Mouse (Mus musculus): ENCODE results near the gene Ctc1. TPM values are rescaled to one million over a fixed set of nuclear protein-coding genes. Genes with fewer than 3 reads are reported as not detected.

Gene Ctc1
- total and polyA plus RNA-seq, 3 experiments: 10.7 to 21.5 (median 15.7) TPM

- intact Hi-C loops (cut with DNase I): no loop called here
- H3K4me3 ChIP-seq: peak overlapping the region; percentile 97
- no peaks in the 10 kb centered on the region for H3K27me3 ChIP-seq (ENCODE audit: control insufficient read depth, insufficient read depth, low read length)
- H3K9ac ChIP-seq (ENCODE audit: low read depth, low read length): peak overlapping the region; percentile 65
- no peak for DNase-seq
- WGBS: under 1% methylated on average over 19 of the region's 19 CpGs
- no peaks in the 10 kb centered on the region for H3K36me3 ChIP-seq (ENCODE audit: control insufficient read depth, insufficient read depth, low read length)
- peak overlapping the region; percentile 99 for H3K27ac ChIP-seq
- no peak for TF ChIP-seq EP300 (IDR thresholded peaks at IDR 0.05; ENCODE audit: insufficient read depth, low read depth, low read length)
- TF ChIP-seq CTCF (IDR thresholded peaks at IDR 0.05): no peak
- TF ChIP-seq POLR2A (IDR thresholded peaks at IDR 0.05; ENCODE audit: insufficient read depth, low read depth, low read length): no peak
- peaks cover 1% of the 10 kb centered on the region; the same call in 1 of the 2 replicates for H3K4me1 ChIP-seq (ENCODE audit: control insufficient read depth, insufficient read depth, low read length)
- no peaks in the 10 kb centered on the region for H3K79me2 ChIP-seq (replicated peaks; ENCODE audit: control insufficient read depth, insufficient read depth, low read length)
These were observed 43.1 kb downstream of the Ctc1 start for GRCm38 (mm10) chr11:69058729-69059356.

GRCm38 (mm10) chr11:69059357-69059974, 43.8 kb downstream of the Ctc1 start, which contains the start of gene Borcs6:
Gene Borcs6, plus strand, starts transcription at chr11:69059717.
- no peaks in the 10 kb centered on the region for H3K36me3 ChIP-seq (ENCODE audit: control insufficient read depth, insufficient read depth, low read length)
- no peaks in the 10 kb centered on the region for H3K27me3 ChIP-seq (ENCODE audit: control insufficient read depth, insufficient read depth, low read length)
- intact Hi-C loops (cut with DNase I): no loop called here
- peak within 1 kb of the TSS; percentile 99 for H3K27ac ChIP-seq
- TF ChIP-seq EP300 (IDR thresholded peaks at IDR 0.05; ENCODE audit: insufficient read depth, low read depth, low read length) (0 out of 2 replicates have a peak, but pooled peaks have one; percentile 18), CTCF (IDR thresholded peaks at IDR 0.05) (no peak), POLR2A (IDR thresholded peaks at IDR 0.05; ENCODE audit: insufficient read depth, low read depth, low read length) (peak; percentile 90)
- peaks cover 1% of the 10 kb centered on the region; the same call in 1 of the 2 replicates for H3K4me1 ChIP-seq (ENCODE audit: control insufficient read depth, insufficient read depth, low read length)
- H3K9ac ChIP-seq (ENCODE audit: low read depth, low read length): peak within 1 kb of the TSS; percentile 96
- no peaks in the 10 kb centered on the region for H3K79me2 ChIP-seq (replicated peaks; ENCODE audit: control insufficient read depth, insufficient read depth, low read length)
- DNase-seq: peak; percentile 94 to 98
- WGBS: under 1% methylated on average over 64 of the region's 64 CpGs
- H3K4me3 ChIP-seq: peak within 1 kb of the TSS; percentile 97

GRCm38 (mm10) chr11:69059975-69060411, 44.3 kb downstream of the Ctc1 start:
- Histone ChIP-seq H3K27me3 (ENCODE audit: control insufficient read depth, insufficient read depth, low read length) (no peaks in the 10 kb centered on the region), H3K4me1 (ENCODE audit: control insufficient read depth, insufficient read depth, low read length) (peaks cover 1% of the 10 kb centered on the region; the same call in 1 of the 2 replicates), H3K36me3 (ENCODE audit: control insufficient read depth, insufficient read depth, low read length) (no peaks in the 10 kb centered on the region), H3K9ac (ENCODE audit: low read depth, low read length) (peak overlapping the region; percentile 96), H3K79me2 (replicated peaks; ENCODE audit: control insufficient read depth, insufficient read depth, low read length) (no peaks in the 10 kb centered on the region), H3K4me3 (peak overlapping the region; percentile 97), H3K27ac (peak overlapping the region; percentile 99)
- TF ChIP-seq CTCF (IDR thresholded peaks at IDR 0.05) (no peak), POLR2A (IDR thresholded peaks at IDR 0.05; ENCODE audit: insufficient read depth, low read depth, low read length) (no peak), EP300 (IDR thresholded peaks at IDR 0.05; ENCODE audit: insufficient read depth, low read depth, low read length) (no peak)
- intact Hi-C loops (cut with DNase I): loop anchor here (5.0 to 10.0 kb wide), 2 partner anchors 187 to 265 kb away; partner anchors contain the start of genes Cntrob, Kcnab3 and Trappc1
- under 1% methylated on average over 49 of the region's 49 CpGs for WGBS
- DNase-seq: no peak

- peaks cover 1% of the 10 kb centered on the region; the same call in 1 of the 2 replicates for H3K4me1 ChIP-seq (ENCODE audit: control insufficient read depth, insufficient read depth, low read length)
- H3K79me2 ChIP-seq (replicated peaks; ENCODE audit: control insufficient read depth, insufficient read depth, low read length): no peaks in the 10 kb centered on the region
- H3K9ac ChIP-seq (ENCODE audit: low read depth, low read length): peak overlapping the region; percentile 96
- peak overlapping the region; percentile 99 for H3K27ac ChIP-seq
- H3K36me3 ChIP-seq (ENCODE audit: control insufficient read depth, insufficient read depth, low read length): no peaks in the 10 kb centered on the region
- peak overlapping the region; percentile 97 for H3K4me3 ChIP-seq
- H3K27me3 ChIP-seq (ENCODE audit: control insufficient read depth, insufficient read depth, low read length): no peaks in the 10 kb centered on the region
- WGBS: 4% methylated on average over 40 of the region's 40 CpGs
- intact Hi-C loops (cut with DNase I): loop anchor here (5.0 to 10.0 kb wide), 2 partner anchors 187 to 264 kb away; partner anchors contain the start of genes Cntrob, Kcnab3 and Trappc1
- peak; percentile 57 to 62 for DNase-seq
- TF ChIP-seq EP300 (IDR thresholded peaks at IDR 0.05; ENCODE audit: insufficient read depth, low read depth, low read length) (no peak), POLR2A (IDR thresholded peaks at IDR 0.05; ENCODE audit: insufficient read depth, low read depth, low read length) (no peak), CTCF (IDR thresholded peaks at IDR 0.05) (no peak)
These were observed 44.9 kb downstream of the Ctc1 start for GRCm38 (mm10) chr11:69060448-69061254.

GRCm38 (mm10) chr11:69061255-69061912, 45.7 kb downstream of the Ctc1 start:
- Histone ChIP-seq H3K4me1 (ENCODE audit: control insufficient read depth, insufficient read depth, low read length) (peaks cover 6% of the 10 kb centered on the region; the same call in 1 of the 2 replicates), H3K9ac (ENCODE audit: low read depth, low read length) (peak overlapping the region; percentile 96), H3K27me3 (ENCODE audit: control insufficient read depth, insufficient read depth, low read length) (no peaks in the 10 kb centered on the region), H3K79me2 (replicated peaks; ENCODE audit: control insufficient read depth, insufficient read depth, low read length) (no peaks in the 10 kb centered on the region), H3K36me3 (ENCODE audit: control insufficient read depth, insufficient read depth, low read length) (no peaks in the 10 kb centered on the region), H3K4me3 (peak overlapping the region; percentile 97), H3K27ac (no peak overlapping the region; the same call in 1 of the 2 replicates)
- WGBS: 44% methylated on average over 17 of the region's 17 CpGs
- no peak for DNase-seq
- TF ChIP-seq POLR2A (IDR thresholded peaks at IDR 0.05; ENCODE audit: insufficient read depth, low read depth, low read length) (no peak), EP300 (IDR thresholded peaks at IDR 0.05; ENCODE audit: insufficient read depth, low read depth, low read length) (no peak), CTCF (IDR thresholded peaks at IDR 0.05) (no peak)
- intact Hi-C loops (cut with DNase I): loop anchor here (5.0 to 10.0 kb wide), 2 partner anchors 186 to 263 kb away; partner anchors contain the start of genes Cntrob, Kcnab3 and Trappc1
